Mouse (Mus musculus) midbrain, embryonic 10.5 days (tissue): ENCODE measurements around the gene Rsph1. TPM values are rescaled to one million over a fixed set of nuclear protein-coding genes. Genes with fewer than 3 reads are reported as not detected.

Experiments used
- DNase-seq: peaks from one replicate; pipeline ENCODE4 v3.0.0-alpha.2; 2017; ENCODE audit warnings: low spot score
- H3K27ac ChIP-seq: fragments of 300-500 bp; sonication (generic); replicated peaks from 2 replicates; pipeline ENCODE4 v1.5.1; 2016; ENCODE audit warnings: mild to moderate bottlenecking
- H3K27me3 ChIP-seq: fragments of 300-500 bp; sonication (generic); 2 replicates; pipeline ENCODE4 v1.6.1; 2016; ENCODE audit warnings: low read depth, mild to moderate bottlenecking; ENCODE audit not compliant: poor library complexity, severe bottlenecking
- H3K36me3 ChIP-seq: fragments of 300-500 bp; sonication (generic); 2 replicates; pipeline ENCODE4 v1.6.1; 2016; ENCODE audit warnings: mild to moderate bottlenecking, moderate library complexity
- H3K4me1 ChIP-seq: fragments of 300-500 bp; sonication (generic); 2 replicates; pipeline ENCODE4 v1.6.1; 2016
- H3K4me3 ChIP-seq: fragments of 300-500 bp; sonication (generic); 2 replicates; pipeline ENCODE4 v1.5.1; 2016; ENCODE audit warnings: mild to moderate bottlenecking, moderate library complexity
- H3K9me3 ChIP-seq: fragments of 300-500 bp; sonication (generic); replicated peaks from 2 replicates; pipeline ENCODE4 v1.6.1; 2016; ENCODE audit warnings: mild to moderate bottlenecking
- WGBS: fragments of 180-500 bp; shearing (Covaris S2); methylation state at CpG from one replicate; pipeline ENCODE4 v1.1.7; 2016; 5-methylcytosine and 5-hydroxymethylcytosine counted together
- polyA plus RNA-seq: library from polyadenylated mRNA; unstranded; fragments of >200 nt; fragmentation: Nextera tagmentation; extraction: Ambion mirVana; gene quantifications from 2 replicates; pipeline ENCODE4 v1.2.1, GENCODE M21; 2016

Gene Rsph1
- polyA plus RNA-seq, 1 experiment from 2014 or later = 2.5 TPM

- Histone ChIP-seq H3K27me3 (no peaks in the 10 kb centered on the region), H3K4me3 (no peak overlapping the region), H3K4me1 (peaks cover 7% of the 10 kb centered on the region), H3K9me3 (no peaks in the 10 kb centered on the region), H3K27ac (no peak overlapping the region), H3K36me3 (no peaks in the 10 kb centered on the region)
- DNase-seq = no peak
- whole genome bisulfite sequencing = 58% methylated on average over 6 of the region's 6 CpGs
Observed at GRCm38 (mm10) chr17:31231780-31232179, 45.4 kb downstream of the Rsph1 start.

GRCm38 (mm10) chr17:31226931-31227330 lies 50.3 kb downstream of the Rsph1 start:
- H3K4me1 ChIP-seq = peaks cover 4% of the 10 kb centered on the region
- no peak overlapping the region for H3K4me3 ChIP-seq
- no peaks in the 10 kb centered on the region for H3K9me3 ChIP-seq
- H3K27ac ChIP-seq = no peak overlapping the region
- DNase-seq = no peak
- H3K36me3 ChIP-seq = no peaks in the 10 kb centered on the region
- H3K27me3 ChIP-seq = no peaks in the 10 kb centered on the region
- 90% methylated on average over 7 of the region's 7 CpGs for WGBS

DNA sequence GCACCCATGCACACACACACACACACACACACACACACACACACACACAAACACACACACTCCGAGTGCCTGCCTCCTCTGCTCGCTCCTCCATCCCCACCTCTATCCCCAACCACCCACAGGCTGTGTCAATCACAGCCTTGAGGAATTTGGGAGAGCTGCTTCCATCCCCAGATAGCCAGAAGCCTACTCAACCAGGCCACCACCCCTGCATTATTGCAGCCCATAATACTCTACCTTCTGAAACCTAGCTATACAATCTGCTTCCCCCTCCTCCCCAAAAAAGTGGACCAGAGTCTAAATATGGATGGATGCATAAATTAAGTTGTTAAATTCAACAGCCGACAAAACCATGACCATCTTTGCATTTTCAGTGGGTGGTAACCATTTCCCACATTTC lies 50.8 kb downstream of the Rsph1 start:
- H3K4me1 ChIP-seq = no peaks in the 10 kb centered on the region
- no peaks in the 10 kb centered on the region for H3K36me3 ChIP-seq
- H3K27me3 ChIP-seq = no peaks in the 10 kb centered on the region
- H3K4me3 ChIP-seq = no peak overlapping the region
- no peak for DNase-seq
- no peak overlapping the region for H3K27ac ChIP-seq
- H3K9me3 ChIP-seq = no peaks in the 10 kb centered on the region
- 79% methylated on average over 3 of the region's 3 CpGs for WGBS

DNA sequence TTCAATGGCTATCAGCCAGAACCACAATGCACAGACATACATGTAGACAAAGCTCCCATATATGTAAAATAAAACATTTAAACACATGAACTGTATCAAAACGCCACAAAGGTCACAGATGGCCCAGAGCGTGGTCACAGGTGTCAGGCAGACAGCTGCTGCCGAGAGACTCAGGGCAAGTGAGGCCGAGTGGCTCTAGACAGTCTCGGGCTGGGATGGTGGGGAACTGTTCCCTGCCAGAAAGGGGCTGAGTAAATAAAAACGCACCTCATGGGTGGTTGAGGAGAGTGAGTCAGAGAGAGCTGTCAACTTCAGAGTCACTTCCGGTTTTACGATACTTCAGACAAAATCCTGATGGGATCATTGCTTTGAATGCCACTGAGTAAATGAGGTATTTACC lies 52.6 kb downstream of the Rsph1 start:
- no peaks in the 10 kb centered on the region for H3K36me3 ChIP-seq
- H3K27ac ChIP-seq = no peak overlapping the region
- no peaks in the 10 kb centered on the region for H3K4me1 ChIP-seq
- 92% methylated on average over 8 of the region's 8 CpGs for WGBS
- no peak for DNase-seq
- no peaks in the 10 kb centered on the region for H3K9me3 ChIP-seq
- no peak overlapping the region for H3K4me3 ChIP-seq
- H3K27me3 ChIP-seq = no peaks in the 10 kb centered on the region

- no peak for DNase-seq
- no peaks in the 10 kb centered on the region for H3K36me3 ChIP-seq
- no peaks in the 10 kb centered on the region for H3K4me1 ChIP-seq
- H3K4me3 ChIP-seq = no peak overlapping the region
- H3K27ac ChIP-seq = no peak overlapping the region
- no peaks in the 10 kb centered on the region for H3K27me3 ChIP-seq
- H3K9me3 ChIP-seq = no peaks in the 10 kb centered on the region
- WGBS = 81% methylated on average over 7 of the region's 7 CpGs
Observed at GRCm38 (mm10) chr17:31223835-31224234, 53.3 kb downstream of the Rsph1 start.

DNA sequence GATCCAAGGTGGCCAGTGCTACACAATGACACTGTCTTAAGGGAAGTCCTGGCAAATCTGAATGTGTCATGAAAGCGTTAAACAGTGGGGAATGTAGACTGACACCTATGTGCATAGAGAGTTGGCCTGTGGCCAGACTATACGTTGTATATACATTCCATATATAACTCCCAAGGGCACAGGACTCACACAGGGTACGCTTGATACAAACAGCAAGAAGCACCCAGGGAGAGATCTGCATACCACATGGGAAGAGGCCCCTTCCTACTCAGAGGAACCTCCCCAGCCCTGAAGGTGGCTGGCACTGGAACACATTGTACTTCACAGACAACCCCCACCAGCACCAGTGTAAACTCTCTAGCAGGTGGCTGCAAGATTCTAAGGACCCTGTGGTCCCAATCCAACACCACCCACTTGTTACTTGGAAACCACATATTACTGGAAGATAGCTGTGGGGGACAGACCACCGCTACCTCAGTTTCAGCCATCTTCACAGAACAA lies 54.3 kb downstream of the Rsph1 start:
- Histone ChIP-seq H3K36me3 (no peaks in the 10 kb centered on the region), H3K4me3 (no peak overlapping the region), H3K27ac (no peak overlapping the region), H3K4me1 (no peaks in the 10 kb centered on the region), H3K27me3 (no peaks in the 10 kb centered on the region), H3K9me3 (no peaks in the 10 kb centered on the region)
- WGBS = 84% methylated on average over 4 of the region's 4 CpGs
- DNase-seq = no peak

DNA sequence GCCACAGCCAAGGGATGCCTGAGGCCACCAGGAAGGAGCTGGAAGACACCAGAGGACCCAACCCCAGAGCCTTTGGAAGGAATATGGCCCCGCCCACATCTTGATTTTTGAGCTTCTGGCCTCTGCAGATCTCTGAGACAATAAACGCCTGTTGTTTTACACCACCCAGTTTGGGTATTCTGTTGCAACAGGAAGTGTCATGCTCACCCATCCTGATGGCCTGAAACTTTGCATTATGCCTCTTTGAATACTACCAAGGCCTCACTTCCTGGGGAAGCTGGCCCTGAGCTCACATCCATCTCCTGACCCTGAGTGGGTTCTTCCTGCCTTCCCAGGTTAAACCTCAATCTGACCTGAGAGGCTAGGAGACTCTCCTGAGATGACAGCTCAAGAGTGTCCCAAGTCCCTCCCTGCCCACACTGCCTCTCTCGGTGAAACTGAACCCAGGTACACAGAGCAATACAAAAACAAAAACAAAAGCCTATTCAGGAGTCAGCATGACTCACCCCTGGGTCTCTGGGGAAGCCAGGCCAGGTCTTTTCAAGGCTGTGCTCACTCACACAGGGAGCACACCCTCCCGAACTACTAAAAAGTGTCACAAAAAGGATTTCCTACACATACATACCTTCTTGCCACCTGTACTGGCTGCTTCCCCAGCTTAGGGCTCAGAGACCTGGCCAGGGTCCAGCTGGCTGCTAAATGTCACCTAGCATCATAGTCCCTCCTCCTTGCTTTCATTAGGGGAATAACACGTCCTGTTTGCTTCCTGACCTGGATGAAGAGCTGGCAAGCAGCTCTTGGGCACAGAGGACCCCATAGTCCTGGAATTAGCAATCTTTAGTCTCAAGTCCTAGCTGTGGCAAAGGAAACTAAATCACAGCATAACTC lies 60.9 kb downstream of the Rsph1 start:
- no peaks in the 10 kb centered on the region for H3K27me3 ChIP-seq
- no peaks in the 10 kb centered on the region for H3K36me3 ChIP-seq
- H3K4me1 ChIP-seq = peaks cover 9% of the 10 kb centered on the region
- no peak overlapping the region; the same call in 1 of the 2 replicates for H3K27ac ChIP-seq
- DNase-seq = no peak
- H3K9me3 ChIP-seq = no peaks in the 10 kb centered on the region
- 59% methylated on average over 5 of the region's 5 CpGs for WGBS
- H3K4me3 ChIP-seq = no peak overlapping the region

- no peak for DNase-seq
- H3K9me3 ChIP-seq = no peaks in the 10 kb centered on the region
- WGBS = 86% methylated on average over 6 of the region's 6 CpGs
Observed at GRCm38 (mm10) chr17:31211881-31212280, 65.3 kb downstream of the Rsph1 start.

GRCm38 (mm10) chr17:31210299-31210698 lies 66.9 kb downstream of the Rsph1 start:
- WGBS = 94% methylated on average over 7 of the region's 7 CpGs
- Histone ChIP-seq H3K4me3 (no peak overlapping the region), H3K4me1 (no peaks in the 10 kb centered on the region), H3K36me3 (no peaks in the 10 kb centered on the region), H3K9me3 (no peaks in the 10 kb centered on the region), H3K27me3 (no peaks in the 10 kb centered on the region), H3K27ac (no peak overlapping the region)
- no peak for DNase-seq

More at GRCm38 (mm10) chr17:31211881-31212280, 65.3 kb downstream of the Rsph1 start:
- Histone ChIP-seq H3K27ac (no peak overlapping the region), H3K4me1 (peaks cover 5% of the 10 kb centered on the region), H3K4me3 (no peak overlapping the region), H3K36me3 (no peaks in the 10 kb centered on the region), H3K27me3 (no peaks in the 10 kb centered on the region)

- 92% methylated on average over 11 of the region's 11 CpGs for WGBS
- Histone ChIP-seq H3K4me3 (no peak overlapping the region), H3K27me3 (no peaks in the 10 kb centered on the region), H3K9me3 (no peaks in the 10 kb centered on the region), H3K36me3 (no peaks in the 10 kb centered on the region), H3K4me1 (no peaks in the 10 kb centered on the region), H3K27ac (no peak overlapping the region)
- no peak for DNase-seq
Observed at GRCm38 (mm10) chr17:31209376-31209930, 67.7 kb downstream of the Rsph1 start.

DNA sequence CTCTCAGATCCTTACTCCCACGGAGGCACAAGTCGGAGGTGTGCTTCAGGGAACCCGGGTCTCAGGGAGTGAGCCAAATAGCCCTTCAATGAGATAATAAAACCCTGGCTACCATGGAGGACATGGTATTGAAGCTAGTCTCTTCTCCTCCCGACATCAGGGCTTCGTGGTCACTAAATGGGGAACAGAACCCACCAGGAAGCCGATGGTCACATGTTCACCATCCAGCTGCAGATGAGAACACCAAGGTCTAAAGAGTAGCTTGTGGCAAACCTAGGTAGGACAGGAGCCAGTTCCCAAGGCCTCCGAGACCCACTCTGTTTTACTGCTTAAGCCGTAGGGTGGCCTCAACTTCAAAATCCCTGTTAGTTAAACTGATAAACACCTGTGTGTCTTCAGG lies 68.5 kb downstream of the Rsph1 start:
- H3K27ac ChIP-seq = no peak overlapping the region
- H3K4me3 ChIP-seq = no peak overlapping the region
- H3K36me3 ChIP-seq = no peaks in the 10 kb centered on the region
- no peaks in the 10 kb centered on the region for H3K9me3 ChIP-seq
- no peaks in the 10 kb centered on the region for H3K27me3 ChIP-seq
- no peaks in the 10 kb centered on the region for H3K4me1 ChIP-seq
- no peak for DNase-seq
- WGBS = 90% methylated on average over 8 of the region's 8 CpGs

DNA sequence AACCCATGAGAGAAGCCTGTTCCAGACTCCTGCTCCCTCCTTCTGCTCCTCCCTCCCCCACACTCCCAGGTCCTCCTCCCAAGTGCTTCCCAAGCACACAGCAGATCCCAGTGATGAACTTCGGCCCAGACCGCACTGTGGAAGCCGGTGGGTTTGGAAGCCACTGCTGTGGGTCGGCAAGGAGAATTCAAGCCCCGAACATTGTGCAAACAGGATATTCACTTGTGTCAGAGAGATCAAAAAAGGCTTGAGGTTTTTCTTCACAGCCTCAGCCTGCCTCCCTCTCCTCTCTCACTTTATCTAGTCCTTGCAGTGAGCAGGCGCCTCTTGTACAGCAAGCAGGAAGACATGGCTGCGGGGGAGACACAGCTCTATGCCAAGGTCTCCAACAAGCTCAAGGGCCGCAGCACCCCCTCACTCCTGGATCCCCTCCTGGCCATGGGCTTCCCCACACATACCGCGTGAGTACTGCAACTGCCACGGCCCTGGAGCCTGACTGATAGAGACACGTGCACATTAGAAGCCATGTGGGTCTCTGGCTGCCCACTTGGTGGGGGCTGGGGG lies 69.3 kb downstream of the Rsph1 start, which contains the start of gene Ubash3a:
Ubash3a (plus strand) TSS at position 103 of the 564 bp plus-strand sequence.
- WGBS = 85% methylated on average over 12 of the region's 12 CpGs
- DNase-seq = no peak
- no peaks in the 10 kb centered on the region for H3K27me3 ChIP-seq
- no peaks in the 10 kb centered on the region for H3K9me3 ChIP-seq
- H3K4me3 ChIP-seq = no peak within 1 kb of the TSS
- H3K4me1 ChIP-seq = no peaks in the 10 kb centered on the region
- H3K27ac ChIP-seq = no peak within 1 kb of the TSS
- no peaks in the 10 kb centered on the region for H3K36me3 ChIP-seq
